Mouse (Mus musculus) myocyte (in vitro differentiated cells): ENCODE results near the gene Pax6. TPM values are rescaled to one million over a fixed set of nuclear protein-coding genes. Genes with fewer than 3 reads are reported as not detected.

Experiments used
- H3K27me3 ChIP-seq: one replicate; pipeline ENCODE4 v1.6.1; 2011; ENCODE audit not compliant: control insufficient read depth, insufficient read depth, insufficient read length
- H3K36me3 ChIP-seq: one replicate; pipeline ENCODE4 v1.6.1; 2011; ENCODE audit not compliant: control insufficient read depth, insufficient read depth
- H3K4me2 ChIP-seq: one replicate; pipeline ENCODE4 v1.6.1; 2011; ENCODE audit warnings: low read depth, control low read depth
- H3K4me3 ChIP-seq: one replicate; pipeline ENCODE4 v1.5.1; 2011; ENCODE audit warnings: mild to moderate bottlenecking, control low read depth, moderate library complexity
- H3K79me2 ChIP-seq: one replicate; pipeline ENCODE4 v1.6.1; 2011; ENCODE audit not compliant: control insufficient read depth, insufficient read depth
- H3ac ChIP-seq: one replicate; pipeline ENCODE4 v1.6.1; 2011; ENCODE audit not compliant: control insufficient read depth, insufficient read length
- CEBPB ChIP-seq: IDR thresholded peaks from 2 replicates; pipeline ENCODE4 v1.6.1; 2011; ENCODE audit warnings: mild to moderate bottlenecking, moderate library complexity; ENCODE audit not compliant: poor library complexity, insufficient read depth, severe bottlenecking
- E2F4 ChIP-seq: IDR thresholded peaks from one replicate; pipeline ENCODE4 v1.6.1; 2011; ENCODE audit warnings: mild to moderate bottlenecking, control low read depth, moderate library complexity; ENCODE audit not compliant: insufficient read depth
- MAX ChIP-seq: IDR thresholded peaks from one replicate; pipeline ENCODE4 v1.6.1; 2011; ENCODE audit warnings: low read depth, mild to moderate bottlenecking, control low read depth
- MYOD1 ChIP-seq, 3 experiments: IDR thresholded peaks; one replicate each; pipeline ENCODE4 v1.6.1; 2011; ENCODE audit warnings: control low read depth in 2 of 3, low read depth in 2 of 3, mild to moderate bottlenecking in 2 of 3, moderate library complexity in 1 of 3; ENCODE audit not compliant: insufficient read length in 2 of 3, control insufficient read depth in 1 of 3
- MYOG ChIP-seq, 3 experiments: IDR thresholded peaks; one replicate each; pipeline ENCODE4 v1.6.1; 2011; ENCODE audit warnings: control low read depth in 2 of 3, low read depth in 2 of 3, mild to moderate bottlenecking in 2 of 3; ENCODE audit not compliant: insufficient read length in 2 of 3, control insufficient read depth in 1 of 3, insufficient read depth in 1 of 3
- POLR2A ChIP-seq: IDR thresholded peaks from one replicate; pipeline ENCODE4 v1.6.1; 2011; ENCODE audit warnings: low read depth, mild to moderate bottlenecking, control low read depth, moderate library complexity; ENCODE audit not compliant: insufficient read length
- POLR2AphosphoS2 ChIP-seq: IDR thresholded peaks from one replicate; pipeline ENCODE4 v1.6.1; 2011; ENCODE audit warnings: low read depth, control low read depth; ENCODE audit not compliant: insufficient read length
- REST ChIP-seq: IDR thresholded peaks from one replicate; pipeline ENCODE4 v1.6.1; 2011; ENCODE audit warnings: mild to moderate bottlenecking, control low read depth, moderate library complexity; ENCODE audit not compliant: insufficient read depth, insufficient read length
- SRF ChIP-seq: IDR thresholded peaks from one replicate; pipeline ENCODE4 v1.6.1; 2011; ENCODE audit warnings: low read depth; ENCODE audit not compliant: control insufficient read depth, insufficient read length
- TCF12 ChIP-seq: IDR thresholded peaks from one replicate; pipeline ENCODE4 v1.6.1; 2011; ENCODE audit warnings: mild to moderate bottlenecking, control low read depth; ENCODE audit not compliant: poor library complexity, insufficient read depth, severe bottlenecking
- TCF3 ChIP-seq: IDR thresholded peaks from one replicate; pipeline ENCODE4 v1.6.1; 2011; ENCODE audit warnings: low read depth, control low read depth; ENCODE audit not compliant: insufficient read length
- USF1 ChIP-seq: IDR thresholded peaks from one replicate; pipeline ENCODE4 v1.6.1; 2011; ENCODE audit warnings: low read depth, mild to moderate bottlenecking, control low read depth, moderate library complexity
- polyA plus RNA-seq: library from polyadenylated mRNA; unstranded; fragments of >200 nt; fragmentation: generic; extraction: Trizol; gene quantifications from one replicate; pipeline ENCODE4 v1.2.1, GENCODE M21; 2012; ENCODE audit warnings: missing spikeins

Pax6 gene
- polyA plus RNA-seq, 1 experiment, result 0.37 TPM

DNA sequence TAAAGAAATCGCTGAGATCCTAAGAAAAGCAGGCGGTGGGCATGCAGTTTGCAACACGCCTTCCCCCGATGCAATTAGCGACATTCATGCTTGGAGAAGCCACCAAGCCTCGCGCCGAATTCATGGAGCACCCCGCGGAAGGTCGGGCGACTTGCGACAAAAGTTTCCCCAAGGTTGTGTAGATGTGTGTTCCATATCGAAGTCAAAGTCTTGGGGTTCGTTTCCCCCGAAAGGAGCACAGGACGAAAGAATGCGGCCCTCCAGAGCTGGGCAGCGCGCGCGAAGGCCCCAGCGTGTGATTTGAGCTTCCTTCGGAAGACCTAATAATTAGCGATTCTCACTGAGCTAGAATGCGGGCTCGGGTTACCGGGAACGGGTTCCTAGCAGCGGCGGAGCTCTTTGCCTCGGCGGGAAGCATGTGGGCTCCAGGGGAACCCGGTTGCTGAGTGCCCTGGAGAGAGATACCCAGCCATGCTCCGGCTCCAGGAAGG, 716 bp downstream of the Pax6 start:
- Histone ChIP-seq H3K36me3 (no peaks in the 10 kb centered on the region), H3ac (no peak overlapping the region), H3K79me2 (no peaks in the 10 kb centered on the region), H3K4me3 (no peak overlapping the region), H3K4me2 (no peak overlapping the region), H3K27me3 (peaks cover 45% of the 10 kb centered on the region)
- TF ChIP-seq SRF, result no peak

DNA sequence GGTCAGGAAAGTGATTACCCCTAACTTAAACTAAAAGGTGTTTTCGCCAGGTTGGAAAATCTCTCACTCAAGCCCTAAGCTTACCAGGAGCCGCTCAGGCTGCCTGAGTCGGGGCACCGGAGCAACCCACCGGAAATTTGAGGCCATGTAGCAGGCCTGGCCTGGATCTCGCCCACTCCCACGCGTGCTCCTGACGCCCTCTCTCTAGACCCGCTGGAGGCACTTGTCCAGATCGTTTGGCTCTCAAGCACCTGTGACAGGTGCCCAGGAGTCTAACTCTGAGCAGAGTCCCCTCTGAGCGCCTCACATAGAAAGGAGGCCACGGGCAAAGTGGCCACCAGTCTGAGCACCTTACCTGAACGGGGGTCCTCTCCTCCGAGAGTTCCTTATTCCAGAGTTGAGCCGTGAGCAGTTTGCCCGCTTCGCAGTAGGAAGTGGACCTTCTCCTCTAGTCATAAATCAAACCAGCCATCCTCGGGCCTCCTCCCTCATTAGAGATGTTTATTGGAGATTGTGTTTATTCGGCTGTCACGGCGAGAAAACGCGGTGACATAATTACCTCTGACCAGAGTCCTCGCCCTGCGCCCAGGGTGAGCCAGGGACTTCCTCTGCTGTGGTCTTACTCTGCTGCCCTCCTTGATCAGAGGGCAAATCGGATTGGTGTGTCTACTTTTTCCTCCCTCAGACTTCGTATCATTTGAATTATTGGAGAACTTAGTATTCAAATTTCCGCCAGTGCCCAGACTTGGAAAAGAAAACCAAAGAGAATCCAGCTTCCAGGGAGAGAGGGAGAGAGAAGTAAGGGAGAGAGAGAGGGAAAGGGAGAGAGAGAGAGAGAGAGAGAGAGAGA, 1.4 kb downstream of the Pax6 start:
- Histone ChIP-seq H3K4me3 (no peak overlapping the region), H3ac (no peak overlapping the region), H3K36me3 (no peaks in the 10 kb centered on the region), H3K4me2 (no peak overlapping the region), H3K27me3 (peaks cover 43% of the 10 kb centered on the region), H3K79me2 (no peaks in the 10 kb centered on the region)
- TF ChIP-seq CEBPB (no peak), REST (no peak)

DNA sequence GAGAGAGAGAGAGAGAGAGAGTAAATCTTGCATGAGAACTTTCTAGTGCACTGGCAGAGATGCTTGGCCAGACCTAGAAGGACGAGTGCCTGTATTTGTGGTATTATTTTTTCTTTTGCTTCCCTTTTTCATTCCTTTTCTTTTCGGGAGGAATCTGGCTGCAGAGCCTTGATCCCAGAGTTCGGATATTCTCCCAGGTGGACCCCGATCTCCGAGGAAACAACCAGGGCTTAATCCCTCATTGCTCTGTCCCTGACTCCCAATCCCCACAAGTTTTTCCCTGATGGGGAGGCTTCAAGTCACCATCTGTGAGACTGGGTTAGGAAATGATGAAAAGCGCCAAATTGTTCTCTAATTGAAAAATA, 2.0 kb downstream of the Pax6 start:
- H3ac ChIP-seq, result no peak overlapping the region
- H3K4me2 ChIP-seq, result no peak overlapping the region
- H3K4me3 ChIP-seq, result no peak overlapping the region
- H3K36me3 ChIP-seq, result no peaks in the 10 kb centered on the region
- H3K27me3 ChIP-seq, result peaks cover 43% of the 10 kb centered on the region
- no peak for TF ChIP-seq MYOG (IDR thresholded peaks at IDR 0.05; ENCODE audit: control insufficient read depth in 1 of 3, insufficient read depth in 1 of 3, insufficient read length in 2 of 3, low read depth in 2 of 3)
- no peak for TF ChIP-seq REST
- no peak for TF ChIP-seq SRF
- TF ChIP-seq MAX, result no peak
- TF ChIP-seq POLR2A, result no peak
- TF ChIP-seq TCF3, result no peak
- TF ChIP-seq CEBPB, result no peak
- TF ChIP-seq USF1, result no peak
- TF ChIP-seq MYOD1 (IDR thresholded peaks at IDR 0.05; ENCODE audit: control insufficient read depth in 1 of 3, insufficient read length in 2 of 3, low read depth in 2 of 3), result no peak
- no peak for TF ChIP-seq POLR2AphosphoS2
- TF ChIP-seq E2F4, result no peak
- no peak for TF ChIP-seq TCF12
- no peaks in the 10 kb centered on the region for H3K79me2 ChIP-seq

DNA sequence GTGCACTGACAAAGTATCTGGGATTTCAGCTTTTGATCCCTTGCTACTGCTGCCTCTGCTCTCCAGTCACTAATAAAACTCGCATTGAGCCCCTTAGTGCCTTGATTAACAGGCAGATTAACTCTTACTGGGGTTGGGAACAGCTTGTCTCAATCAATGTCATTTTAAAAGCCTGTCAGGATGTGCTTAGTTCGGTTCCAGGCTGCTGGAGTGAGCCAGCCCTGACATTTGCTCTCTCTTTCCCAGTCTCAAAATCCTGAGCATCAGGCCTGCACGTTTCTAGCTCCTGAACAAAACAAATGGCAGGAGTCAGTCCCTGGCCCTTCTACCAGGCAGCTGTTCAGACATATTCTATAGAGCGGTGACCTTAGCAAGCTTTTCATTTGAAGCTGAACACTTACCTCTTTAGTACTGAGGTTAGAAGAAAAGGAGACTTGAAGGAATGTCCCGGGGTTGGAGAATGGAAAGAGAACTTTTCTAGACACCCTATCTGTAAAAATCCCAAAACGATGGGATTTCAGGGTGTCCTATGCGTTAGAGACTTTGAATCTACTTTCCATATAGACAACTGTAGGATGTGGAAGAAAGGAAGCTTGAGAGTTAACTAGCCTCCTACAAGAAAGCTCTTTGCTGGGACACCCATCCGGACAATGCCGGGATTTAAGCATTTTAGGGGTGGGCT, 2.6 kb downstream of the Pax6 start:
- H3K4me3 ChIP-seq, result no peak overlapping the region
- peaks cover 45% of the 10 kb centered on the region for H3K27me3 ChIP-seq
- H3K36me3 ChIP-seq, result no peaks in the 10 kb centered on the region
- TF ChIP-seq TCF12, result no peak
- TF ChIP-seq SRF, result no peak
- no peak for TF ChIP-seq POLR2A
- TF ChIP-seq MAX, result no peak
- no peak for TF ChIP-seq E2F4
- no peak for TF ChIP-seq MYOD1 (IDR thresholded peaks at IDR 0.05; ENCODE audit: control insufficient read depth in 1 of 3, insufficient read length in 2 of 3, low read depth in 2 of 3)
- TF ChIP-seq MYOG (IDR thresholded peaks at IDR 0.05; ENCODE audit: control insufficient read depth in 1 of 3, insufficient read depth in 1 of 3, insufficient read length in 2 of 3, low read depth in 2 of 3), result no peak
- no peak for TF ChIP-seq POLR2AphosphoS2
- no peak for TF ChIP-seq USF1
- TF ChIP-seq REST, result no peak
- TF ChIP-seq TCF3, result no peak
- TF ChIP-seq CEBPB, result no peak
- H3K79me2 ChIP-seq, result no peaks in the 10 kb centered on the region
- no peak overlapping the region for H3ac ChIP-seq
- H3K4me2 ChIP-seq, result no peak overlapping the region

DNA sequence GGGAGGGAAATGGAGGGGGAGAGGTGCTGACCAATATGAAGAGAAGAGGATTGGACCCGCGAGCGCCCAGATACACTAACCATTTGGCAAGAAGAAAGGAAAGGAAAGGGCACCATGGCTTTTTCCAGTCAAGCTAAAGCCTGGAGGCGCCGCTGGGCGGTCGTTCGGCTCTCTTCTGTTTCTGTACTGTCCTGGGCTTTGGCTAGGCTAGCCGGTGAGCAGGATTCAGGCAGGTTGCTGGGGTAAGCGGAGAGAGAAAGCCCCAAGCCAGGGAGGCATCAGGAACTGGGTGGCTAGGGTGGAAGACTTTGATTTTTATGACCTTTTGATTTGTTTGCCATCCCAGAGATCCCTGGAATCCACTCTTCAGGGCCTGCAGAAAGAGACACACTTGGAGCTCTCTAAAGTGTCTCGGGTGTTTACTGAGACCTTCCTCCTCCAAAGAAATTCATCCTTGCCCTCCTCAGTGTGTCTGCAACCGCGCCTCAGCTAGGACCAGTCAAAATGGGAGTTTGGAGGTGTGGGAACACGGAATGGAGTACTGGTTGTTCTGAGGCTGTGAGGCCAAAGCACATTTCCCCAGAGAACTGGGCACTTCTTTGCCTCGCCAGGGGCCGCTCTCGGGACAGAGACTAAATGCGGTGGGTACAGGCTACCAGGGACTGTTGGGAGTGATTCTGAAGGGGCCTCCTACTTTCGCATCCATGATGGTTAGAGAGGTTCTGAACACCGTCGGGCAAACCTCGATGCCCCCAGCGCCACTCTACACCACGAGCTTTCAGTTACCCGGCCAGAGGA, 3.3 kb downstream of the Pax6 start:
- Histone ChIP-seq H3K27me3 (peaks cover 40% of the 10 kb centered on the region), H3K79me2 (no peaks in the 10 kb centered on the region), H3K36me3 (no peaks in the 10 kb centered on the region), H3K4me2 (peak overlapping the region; percentile 61), H3K4me3 (no peak overlapping the region), H3ac (no peak overlapping the region)
- TF ChIP-seq POLR2A, result no peak
